Mouse (Mus musculus): ENCODE measurements around the gene Efcab6. TPM values are rescaled to one million over a fixed set of nuclear protein-coding genes. Genes with fewer than 3 reads are reported as not detected.

Efcab6 gene
- polyA plus RNA-seq (2012; rRNA removed) = 5.7 and 6.0 TPM in 2 replicates

DNA sequence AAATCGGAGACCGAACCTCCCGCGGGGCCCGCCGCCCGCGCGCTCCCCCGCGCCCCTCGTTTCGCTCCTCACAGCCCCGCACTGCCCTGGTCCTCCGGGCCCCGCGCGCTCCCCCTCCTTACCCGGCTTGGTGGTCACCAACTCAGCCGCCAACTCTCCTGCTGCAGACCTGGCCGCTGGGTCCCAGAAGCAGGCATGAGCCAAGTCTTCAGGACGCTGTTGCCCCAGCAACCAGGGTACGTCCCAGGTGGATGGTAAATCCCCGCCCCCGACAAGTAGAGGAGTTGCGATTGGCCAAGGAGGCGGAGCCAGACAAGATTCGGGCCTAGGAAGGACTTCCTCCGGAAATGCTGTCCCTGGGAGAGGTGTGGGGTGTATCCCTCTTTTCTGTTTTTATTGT, at the start of gene Efcab6:
Gene Efcab6 (minus strand): TSS at position 240 of the 400 bp plus-strand sequence.

GRCm38 (mm10) chr15:84105105-84105923, 40.1 kb upstream of the Efcab6 start, which contains the start of gene Sult4a1:
Gene Sult4a1, minus strand, starts transcription at chr15:84105754.

Other genes with a start within 250 kb of the Efcab6 start
- gene Sult4a1, start 40.4 kb upstream of the Efcab6 start, polyA plus RNA-seq (2012; rRNA removed) = 143 and 145 TPM in 2 replicates
- gene Pnpla5, start 57.8 kb upstream of the Efcab6 start, polyA plus RNA-seq (2012; rRNA removed) = not detected in 2 replicates
- 14.8 and 15.5 TPM in 2 replicates for gene Pnpla3, start 102.5 kb upstream of the Efcab6 start, polyA plus RNA-seq (2012; rRNA removed)
- gene Samm50, start 126.9 kb upstream of the Efcab6 start, polyA plus RNA-seq (2012; rRNA removed) = 28.4 and 31.5 TPM in 2 replicates
- gene Parvb, start 166.7 kb upstream of the Efcab6 start, polyA plus RNA-seq (2012; rRNA removed) = 13.9 and 15.2 TPM in 2 replicates